Mouse (Mus musculus): Measurements from ENCODE around the gene Gpd2.

Gpd2 gene

GRCm38 (mm10) chr2:57362503-57362902 is 125.1 kb downstream of the Gpd2 start:
- in situ Hi-C loops (cut with MboI; ENCODE audit: unreplicated experiment in 2 of 2): loop anchor here in 1 of 2 experiments (10.0 kb wide), 1 partner anchor 1248 kb away; no protein-coding TSS in a partner anchor

GRCm38 (mm10) chr2:57374647-57375046 is 137.2 kb downstream of the Gpd2 start:
- in situ Hi-C loops (cut with MboI; ENCODE audit: unreplicated experiment in 2 of 2): loop anchor here in 1 of 2 experiments (10.0 kb wide), 1 partner anchor 1260 kb away; no protein-coding TSS in a partner anchor

GRCm38 (mm10) chr2:57375138-57375837 is 137.9 kb downstream of the Gpd2 start:
- in situ Hi-C loops (cut with MboI; ENCODE audit: unreplicated experiment in 2 of 2): loop anchor here in 1 of 2 experiments (10.0 kb wide), 1 partner anchor 1260 kb away; no protein-coding TSS in a partner anchor

DNA sequence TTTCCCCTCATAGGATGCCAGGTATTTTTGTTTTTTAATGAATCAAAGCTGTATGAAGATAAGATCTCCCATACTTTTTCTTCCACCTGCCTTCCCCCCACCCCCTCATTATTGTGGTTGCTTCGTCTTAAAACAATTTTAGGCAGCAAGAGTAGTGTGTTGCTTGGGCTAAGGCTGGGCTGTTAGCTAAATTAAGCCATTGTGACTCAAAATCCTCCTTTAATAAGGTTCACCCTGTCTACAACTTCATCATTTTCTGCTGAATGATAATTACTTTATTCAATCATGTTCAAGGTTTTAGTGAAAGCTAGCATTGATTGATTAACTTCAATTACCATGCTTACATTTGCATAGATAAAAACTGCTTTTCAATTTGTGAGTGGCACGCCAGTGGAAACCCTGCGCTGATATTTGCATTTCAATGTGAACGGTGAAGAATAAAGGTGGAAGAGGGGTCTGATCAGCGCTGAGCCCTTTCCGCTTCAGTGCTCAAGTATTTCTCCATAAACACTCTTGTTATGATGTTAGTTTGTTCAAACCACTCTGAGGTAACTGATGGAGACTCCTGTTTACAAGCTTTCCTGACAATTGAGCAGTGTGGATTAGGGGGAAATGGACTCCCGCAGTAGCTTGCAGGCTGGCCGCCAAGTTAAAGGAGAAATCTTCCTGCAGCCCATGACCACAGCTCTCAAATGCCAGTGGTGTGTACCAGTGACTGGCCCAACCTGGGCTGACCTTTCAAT is 140.9 kb downstream of the Gpd2 start:
- in situ Hi-C loops (cut with MboI; ENCODE audit: unreplicated experiment in 2 of 2): loop anchor here in 1 of 2 experiments (10.0 kb wide), 1 partner anchor 1264 kb away; no protein-coding TSS in a partner anchor

DNA sequence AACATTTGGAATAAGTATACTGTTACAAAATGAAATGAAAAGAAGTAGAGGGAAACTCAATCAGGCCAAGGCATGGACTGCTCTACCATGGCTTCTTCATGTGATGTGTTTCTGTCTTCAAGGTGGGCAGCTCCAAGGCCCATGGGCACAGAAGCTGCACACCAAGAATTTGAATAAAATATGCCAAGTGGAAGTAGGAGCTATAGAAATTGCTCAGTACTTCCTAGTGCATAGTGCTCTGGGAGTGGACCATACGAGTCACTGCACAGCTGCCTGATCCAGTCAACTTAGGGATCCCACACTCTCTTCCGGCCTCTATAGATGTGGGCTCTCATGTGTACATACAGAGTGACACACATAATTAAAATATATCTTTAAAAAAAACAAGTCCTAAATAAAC is 147.2 kb downstream of the Gpd2 start:
- in situ Hi-C loops (cut with MboI; ENCODE audit: unreplicated experiment in 2 of 2): no loop called here

GRCm38 (mm10) chr2:57387816-57388215 is 150.4 kb downstream of the Gpd2 start:
- in situ Hi-C loops (cut with MboI; ENCODE audit: unreplicated experiment in 2 of 2): no loop called here

- in situ Hi-C loops (cut with MboI; ENCODE audit: unreplicated experiment in 2 of 2): no loop called here
Measured at GRCm38 (mm10) chr2:57395071-57395470, 157.6 kb downstream of the Gpd2 start.

GRCm38 (mm10) chr2:57396061-57396460 is 158.6 kb downstream of the Gpd2 start:
- in situ Hi-C loops (cut with MboI; ENCODE audit: unreplicated experiment in 2 of 2): no loop called here

GRCm38 (mm10) chr2:57397727-57398126 is 160.3 kb downstream of the Gpd2 start:
- in situ Hi-C loops (cut with MboI; ENCODE audit: unreplicated experiment in 2 of 2): no loop called here

DNA sequence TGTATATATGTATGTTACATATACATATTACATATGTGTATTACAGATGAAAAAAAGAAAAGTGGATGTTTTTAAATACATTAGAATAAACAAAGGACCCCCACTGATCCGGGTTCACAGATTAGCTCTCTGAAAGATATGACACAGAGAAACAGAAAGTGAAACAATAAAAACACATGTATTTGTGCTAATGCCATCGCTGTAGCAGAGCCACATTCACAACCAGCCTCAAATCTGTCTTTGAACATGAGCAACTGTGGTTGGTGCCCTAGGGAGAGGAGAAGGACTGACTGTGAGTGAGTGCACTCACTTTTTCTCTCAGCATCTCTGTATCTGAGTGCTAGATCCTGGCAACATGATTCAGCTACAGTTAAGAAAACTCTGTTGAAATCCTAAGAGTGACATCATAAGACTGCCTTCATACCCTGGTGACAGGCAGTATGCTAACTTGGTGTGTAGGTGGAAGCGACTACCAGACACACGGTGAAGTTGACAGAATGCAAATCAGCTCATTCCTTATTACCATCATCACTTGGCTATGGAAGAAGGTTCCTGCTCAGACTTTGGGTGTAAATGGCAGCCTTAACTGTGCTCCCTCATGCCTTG is 170.1 kb downstream of the Gpd2 start:
- in situ Hi-C loops (cut with MboI; ENCODE audit: unreplicated experiment in 2 of 2): no loop called here

DNA sequence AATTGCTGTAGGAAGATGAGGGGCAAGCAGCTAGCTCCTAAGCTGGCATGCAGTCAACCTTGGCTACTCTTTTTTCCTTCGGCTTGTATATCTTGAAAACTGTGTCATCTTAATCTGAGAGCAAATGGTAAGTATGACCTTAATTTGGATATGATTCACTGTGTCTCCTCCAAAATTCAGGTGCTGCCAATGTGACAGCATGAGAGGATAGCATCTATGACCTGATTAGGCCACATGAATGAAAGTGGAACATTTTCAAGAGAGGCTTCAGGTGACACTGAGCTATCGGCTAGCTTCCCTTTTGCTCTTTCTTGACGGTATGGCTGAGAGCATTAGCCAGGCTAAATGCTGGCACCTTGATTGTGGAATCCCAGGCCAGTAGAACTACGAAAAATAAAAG is 171.0 kb downstream of the Gpd2 start:
- in situ Hi-C loops (cut with MboI; ENCODE audit: unreplicated experiment in 2 of 2): no loop called here

DNA sequence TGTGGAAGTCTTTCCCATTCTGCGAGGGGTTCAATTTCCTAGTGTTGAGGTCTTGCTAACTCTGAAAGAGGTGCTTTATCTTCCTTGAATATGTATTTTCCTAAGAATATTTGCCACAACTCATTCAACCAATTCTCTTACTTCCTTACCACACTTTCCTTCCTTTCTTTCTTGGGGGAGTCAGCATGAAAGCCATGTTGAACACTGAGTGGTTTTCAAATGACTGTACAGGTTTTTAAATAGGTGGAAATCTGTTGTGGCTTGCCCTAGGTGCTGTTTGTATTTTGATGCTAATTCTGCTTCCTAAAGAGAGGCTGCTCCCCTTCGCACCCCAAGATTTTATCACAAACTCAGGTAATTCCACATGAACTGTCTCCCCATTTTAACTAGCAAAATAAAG is 174.1 kb downstream of the Gpd2 start:
- in situ Hi-C loops (cut with MboI; ENCODE audit: unreplicated experiment in 2 of 2): no loop called here

- in situ Hi-C loops (cut with MboI; ENCODE audit: unreplicated experiment in 2 of 2): no loop called here
Measured at GRCm38 (mm10) chr2:57414550-57415160, 177.2 kb downstream of the Gpd2 start.

DNA sequence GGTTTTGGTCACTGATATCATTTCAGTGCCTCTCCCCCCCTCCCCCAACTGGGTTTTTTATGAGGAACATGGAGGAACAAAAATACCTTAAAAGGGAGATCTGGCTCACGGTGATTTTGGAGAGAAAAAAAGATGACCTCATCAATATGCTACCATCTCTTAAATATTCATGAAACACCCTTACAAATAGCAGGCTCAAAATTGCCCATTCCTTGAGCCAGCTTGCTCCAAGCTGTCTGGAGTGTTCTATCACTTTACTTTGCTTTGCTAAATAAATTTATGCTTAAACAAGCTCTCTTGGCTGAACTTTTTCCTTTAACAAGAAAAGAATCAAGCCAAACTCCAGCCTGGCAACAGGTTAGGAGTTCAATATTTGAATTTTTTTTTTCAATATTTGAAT is 179.3 kb downstream of the Gpd2 start:
- in situ Hi-C loops (cut with MboI; ENCODE audit: unreplicated experiment in 2 of 2): no loop called here

All from v-Abl transformed pro-B cells (cell line).